Mouse (Mus musculus): ENCODE results near the gene Kctd20. TPM values are rescaled to one million over a fixed set of nuclear protein-coding genes. Genes with fewer than 3 reads are reported as not detected.

Kctd20 gene
- 48.4 TPM in 2 replicates for polyA plus RNA-seq (2015; fragmentation: Nextera tagmentation; extraction: Ambion mirVana)

DNA sequence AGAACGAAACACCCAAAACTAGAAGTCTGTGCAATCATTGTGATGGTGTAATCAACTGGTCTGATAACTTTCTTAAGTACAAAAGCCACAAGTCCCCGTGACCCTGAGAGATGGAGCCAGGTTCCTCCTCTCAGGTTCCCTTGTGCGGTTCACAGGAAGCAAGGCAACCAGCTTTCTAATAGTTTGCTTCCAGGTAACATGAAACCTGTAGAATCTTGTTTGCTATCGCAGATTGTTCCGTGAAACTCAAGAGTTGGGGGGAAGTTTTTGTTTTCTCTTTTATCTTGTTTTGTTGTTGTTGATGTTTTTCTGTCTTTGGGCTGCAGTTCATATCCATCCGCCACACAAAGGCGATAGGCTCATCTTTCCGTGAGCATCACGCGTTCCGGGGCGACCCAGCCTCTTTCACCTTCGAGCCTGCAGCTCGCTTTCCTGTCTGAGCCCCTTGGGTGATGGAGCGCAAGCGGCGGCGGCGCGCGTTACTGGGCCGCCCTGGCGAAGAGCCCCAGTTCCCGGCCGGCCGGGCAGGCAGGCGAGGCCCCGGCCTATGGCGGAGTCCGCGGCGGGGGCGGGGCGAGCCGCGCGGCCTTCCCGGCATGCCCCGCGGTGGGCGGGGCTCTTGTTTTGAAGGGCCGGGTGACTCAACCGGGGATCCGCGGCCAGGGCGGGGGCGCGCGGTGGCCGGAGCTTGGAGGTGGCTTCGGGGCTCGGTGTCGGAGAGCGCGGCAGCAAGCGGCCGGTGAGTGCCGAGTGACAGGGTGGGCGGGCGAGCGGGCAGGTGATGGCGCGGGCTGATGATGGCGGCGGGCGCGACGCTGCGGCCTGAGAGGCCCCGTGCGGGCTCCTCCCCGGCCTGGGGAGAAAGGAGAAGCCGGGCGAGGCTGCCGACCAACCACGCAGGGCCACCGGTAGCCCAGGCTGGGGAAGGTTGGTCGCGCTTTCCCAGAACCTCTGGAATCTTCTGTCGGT lies at the start of gene Kctd20:
Kctd20 (plus strand) TSS at position 120 of the 969 bp plus-strand sequence.

GRCm38 (mm10) chr17:28915060-28915628 lies 36.6 kb upstream of the Kctd20 start, which contains the start of gene 4930539E08Rik:
Gene 4930539E08Rik, minus strand, starts transcription at chr17:28915324.

GRCm38 (mm10) chr17:28943740-28944139 lies 8.0 kb upstream of the Kctd20 start, which contains the start of gene Pxt1:
Gene Pxt1, minus strand, starts transcription at chr17:28943840.

GRCm38 (mm10) chr17:29007641-29008325 lies 56.0 kb downstream of the Kctd20 start, which contains the start of gene Stk38:
Gene Stk38, minus strand, starts transcription at chr17:29007995.

Other genes with a start within 250 kb of the Kctd20 start
- 1.6 and 2.3 TPM in 2 replicates for gene AC170998.1, start 225.9 kb upstream of the Kctd20 start, polyA plus RNA-seq (2015; fragmentation: Nextera tagmentation; extraction: Ambion mirVana)
- 0.73 and 1.0 TPM in 2 replicates for gene Mapk13, start 182.7 kb upstream of the Kctd20 start, polyA plus RNA-seq (2015; fragmentation: Nextera tagmentation; extraction: Ambion mirVana)
- gene Brpf3, start 150.9 kb upstream of the Kctd20 start, polyA plus RNA-seq (2015; fragmentation: Nextera tagmentation; extraction: Ambion mirVana), result 6.2 and 7.4 TPM in 2 replicates
- gene Pnpla1, start 93.5 kb upstream of the Kctd20 start, polyA plus RNA-seq (2015; fragmentation: Nextera tagmentation; extraction: Ambion mirVana), result 0.10 and 0.12 TPM in 2 replicates
- gene 4930539E08Rik, start 36.6 kb upstream of the Kctd20 start, polyA plus RNA-seq (2015; fragmentation: Nextera tagmentation; extraction: Ambion mirVana), result 1.1 and 1.7 TPM in 2 replicates
- 0.23 TPM in 2 replicates for gene Pxt1, start 8.1 kb upstream of the Kctd20 start, polyA plus RNA-seq (2015; fragmentation: Nextera tagmentation; extraction: Ambion mirVana)
- gene Stk38, start 56.0 kb downstream of the Kctd20 start, polyA plus RNA-seq (2015; fragmentation: Nextera tagmentation; extraction: Ambion mirVana), result 43.8 and 50.4 TPM in 2 replicates
- 254 and 261 TPM in 2 replicates for gene Srsf3, start 80.7 kb downstream of the Kctd20 start, polyA plus RNA-seq (2015; fragmentation: Nextera tagmentation; extraction: Ambion mirVana)
- gene Cdkn1a, start 139.0 kb downstream of the Kctd20 start, polyA plus RNA-seq (2015; fragmentation: Nextera tagmentation; extraction: Ambion mirVana), result 201 and 212 TPM in 2 replicates
- gene Rab44, start 162.2 kb downstream of the Kctd20 start, polyA plus RNA-seq (2015; fragmentation: Nextera tagmentation; extraction: Ambion mirVana), result 0.15 TPM in 1 of 2 replicates, not detected in the other

Measured in neural tube, postnatal 0 days (tissue).